Mouse (Mus musculus) adipocyte (in vitro differentiated cells): ENCODE results near the gene Fbxo33.
A peak's percentile ranks its signal among the peaks of the same experiment; 100 is the strongest.
"Not testable (repeated sequence)": the region's sequence is repeated elsewhere in the genome, so short reads cannot be mapped to it uniquely, and the experiment has no call there.

Experiments
- DNase-seq: peaks from one replicate; pipeline ENCODE4 v3.0.0-alpha.2; 2016; ENCODE audit warnings: low spot score

Gene Fbxo33

DNA sequence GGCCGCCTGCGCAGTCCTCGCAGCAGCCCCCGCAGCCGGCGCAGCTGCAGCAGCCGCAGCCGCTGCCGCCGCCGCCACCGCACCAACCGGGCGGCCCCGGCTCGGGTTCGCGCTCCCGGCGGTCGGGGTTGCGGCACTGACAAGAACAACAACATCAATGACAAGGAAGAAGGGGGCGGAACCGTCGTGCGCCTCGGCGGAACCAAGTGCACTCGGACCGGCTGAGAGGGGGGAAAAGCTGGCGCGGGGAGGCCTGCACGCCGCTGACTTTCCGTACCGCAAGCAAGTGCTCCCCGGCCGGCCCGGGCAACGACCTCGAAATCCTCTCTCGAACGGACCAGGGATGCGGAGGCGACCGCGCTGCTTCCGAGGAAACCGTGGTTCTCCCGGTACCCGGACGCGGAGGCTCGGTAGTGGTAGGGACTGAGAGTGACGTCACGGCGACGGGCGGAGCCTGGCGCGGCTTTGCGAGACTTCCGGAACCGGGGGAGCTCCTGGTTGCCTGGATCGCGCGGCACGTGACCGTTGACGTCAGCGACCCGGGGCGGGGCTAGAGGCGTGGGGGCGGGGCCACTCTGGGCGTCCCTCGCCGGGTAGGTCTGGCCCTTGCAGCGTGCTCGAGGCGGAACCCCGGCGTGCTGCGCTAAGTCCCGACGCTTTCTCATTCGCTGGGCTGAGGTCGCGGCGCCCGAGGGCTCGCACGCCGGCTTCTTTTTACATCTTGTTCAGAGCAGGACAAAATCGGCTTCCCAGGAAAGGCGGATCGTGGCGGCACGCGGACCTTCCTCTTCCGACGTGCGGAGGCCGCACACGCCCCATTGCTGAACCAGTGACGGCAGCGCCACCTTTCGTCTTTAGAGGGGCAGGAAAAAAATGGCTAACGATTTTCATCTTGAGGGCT lies at the start of gene Fbxo33:
TSS of gene Fbxo33 (minus strand) at position 401 of the 901 bp plus-strand sequence.
- peak; percentile 97 for DNase-seq

DNA sequence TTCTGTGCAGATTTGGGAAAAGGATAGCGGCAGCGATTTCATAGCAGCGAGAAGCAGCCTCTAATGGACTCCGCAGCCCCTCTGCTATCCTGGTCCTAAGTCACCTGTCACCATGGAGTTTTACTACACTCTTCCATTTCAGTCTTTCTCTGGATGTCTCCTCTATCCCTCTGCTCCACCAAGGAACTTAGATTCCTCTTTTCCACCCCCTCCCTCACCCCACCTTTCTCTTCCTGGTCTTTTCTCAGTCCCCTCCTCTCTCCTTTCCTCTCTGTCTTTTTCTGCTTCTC lies 46.4 kb upstream of the Fbxo33 start:
- DNase-seq, result no peak

DNA sequence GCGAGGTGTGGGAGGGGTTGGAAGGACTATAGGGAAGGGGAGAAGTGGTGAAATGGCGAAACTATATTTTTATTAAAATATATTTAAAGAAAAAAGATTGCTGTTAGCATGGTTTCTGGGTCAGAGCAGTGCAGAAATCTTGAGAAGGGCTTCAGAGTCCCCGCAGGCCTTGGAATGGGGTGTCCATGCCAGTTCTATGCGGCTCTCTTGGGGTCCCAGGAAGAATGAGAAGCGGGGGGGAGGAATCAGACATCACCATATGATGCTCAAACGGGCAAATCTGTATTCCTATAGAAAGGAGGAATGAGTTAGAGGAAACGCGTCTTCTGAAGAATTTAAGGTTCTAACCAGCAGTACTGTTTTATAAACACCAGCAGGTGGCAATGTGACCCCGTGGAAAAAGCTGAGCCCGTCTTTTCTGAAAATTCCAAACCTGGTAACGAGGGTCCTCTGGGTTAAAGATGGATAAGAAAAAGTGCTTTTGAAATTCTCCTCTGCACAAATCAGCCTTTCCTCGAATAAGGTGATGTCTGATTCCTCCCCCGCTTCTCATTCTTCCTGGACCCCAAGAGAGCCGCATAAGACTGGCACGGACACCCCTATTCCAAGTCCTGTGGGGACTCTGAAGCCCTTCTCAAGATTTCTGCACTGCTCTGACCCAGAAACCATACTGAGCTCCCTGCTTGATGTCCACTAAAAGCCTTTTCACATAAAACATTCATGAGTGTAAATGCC lies 45.8 kb upstream of the Fbxo33 start:
- DNase-seq, result no peak

DNA sequence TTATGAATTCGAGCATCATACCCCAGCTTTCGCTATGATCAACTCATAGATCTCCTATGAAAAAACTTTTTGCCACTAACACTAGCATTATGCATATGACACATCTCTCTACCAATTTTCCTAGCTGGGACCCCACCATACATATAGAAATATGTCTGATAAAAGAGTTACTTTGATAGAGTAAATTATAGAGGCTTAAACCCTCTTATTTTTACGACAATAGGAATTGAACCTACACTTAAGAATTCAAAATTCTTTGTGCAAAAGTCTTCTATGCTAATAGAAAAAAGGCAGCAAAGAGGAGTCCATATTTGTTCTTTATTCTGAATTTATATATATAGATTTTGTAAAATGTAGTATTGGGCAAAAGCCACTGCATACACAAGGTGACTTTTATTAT lies 43.3 kb upstream of the Fbxo33 start:
- no peak for DNase-seq

DNA sequence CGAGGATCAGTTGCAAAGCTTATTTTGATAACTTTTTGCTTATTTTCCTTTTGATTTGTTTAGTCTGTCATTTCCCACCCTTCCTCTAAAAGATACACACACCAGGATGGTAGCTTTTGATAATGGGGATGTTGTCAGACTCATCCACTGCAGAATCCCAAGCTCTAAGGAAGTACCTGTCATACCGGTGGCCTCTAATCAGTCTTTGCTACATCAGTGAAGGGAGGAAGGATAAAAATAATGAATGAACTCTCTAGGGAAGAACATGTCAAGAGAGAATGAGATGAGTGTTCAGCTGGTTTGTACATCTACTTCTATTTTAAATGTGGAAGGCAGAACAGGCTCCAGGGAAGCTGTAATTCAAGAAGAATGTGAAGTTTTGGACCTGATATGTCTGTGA lies 41.3 kb upstream of the Fbxo33 start:
- DNase-seq, result no peak

DNA sequence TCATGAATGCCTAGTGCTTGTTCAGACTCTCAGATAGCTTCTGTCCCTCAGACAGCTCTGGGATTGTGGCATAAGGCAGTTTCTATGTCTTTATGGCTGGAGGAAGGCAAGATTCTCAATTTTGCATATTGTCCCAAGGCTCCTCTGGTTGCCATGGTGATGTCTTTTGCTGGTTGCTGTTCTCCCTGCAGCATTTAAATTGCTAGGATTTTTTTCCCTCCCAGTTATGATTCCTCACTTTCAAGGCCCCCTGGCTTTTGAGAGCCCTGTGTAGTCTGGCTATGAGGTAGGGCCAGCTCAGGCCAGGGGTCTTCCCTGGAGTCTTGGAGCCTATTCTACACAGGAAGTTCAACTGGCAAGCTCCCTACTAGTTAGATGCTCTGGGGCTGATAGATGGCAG lies 40.8 kb upstream of the Fbxo33 start:
- no peak for DNase-seq

DNA sequence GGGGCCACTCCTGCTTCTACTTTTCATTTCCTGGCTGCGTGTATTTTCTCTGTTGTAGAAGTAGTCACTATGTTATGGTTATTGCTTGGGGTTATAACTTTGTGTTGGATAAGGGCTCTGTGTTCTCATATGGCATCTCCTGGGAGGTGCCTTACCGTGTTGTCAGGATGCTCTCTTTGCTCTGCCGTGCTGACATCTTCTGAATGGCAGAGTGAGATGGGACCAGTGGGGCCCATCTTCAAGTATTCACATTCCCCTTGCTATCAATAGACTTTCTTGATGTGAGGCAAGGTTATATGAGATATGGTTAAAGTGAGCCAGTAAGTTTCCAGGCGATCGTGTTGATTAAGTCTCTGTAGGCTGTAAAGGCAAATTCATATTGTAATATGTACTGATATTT lies 39.5 kb upstream of the Fbxo33 start:
- DNase-seq, result no peak

DNA sequence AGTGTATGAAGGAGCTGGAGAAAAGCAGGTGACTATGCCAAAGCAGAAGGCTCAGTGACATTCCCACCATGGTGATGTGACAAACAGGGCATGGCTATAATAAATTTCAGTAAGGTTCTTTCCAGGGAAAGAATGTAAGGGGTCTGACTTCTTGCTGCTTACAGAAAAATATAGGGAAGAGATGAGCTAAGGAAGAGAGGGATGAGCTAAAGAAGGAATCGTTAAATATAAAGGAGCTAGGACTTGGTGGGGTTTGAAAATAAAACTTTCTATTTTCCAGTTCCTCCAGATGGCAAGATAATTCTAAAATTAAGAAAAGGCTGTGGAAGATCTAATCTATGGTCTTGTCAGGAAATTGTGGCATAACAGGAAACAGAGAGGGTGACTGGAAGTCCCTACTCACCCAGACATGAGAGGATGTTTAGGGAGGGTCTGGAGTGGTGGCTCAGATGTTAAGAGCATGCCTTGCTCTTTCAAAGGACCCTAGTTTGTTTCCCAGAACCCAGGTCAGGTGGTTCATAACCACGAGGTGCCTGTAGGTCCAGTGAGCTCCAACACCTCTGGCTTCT lies 30.8 kb upstream of the Fbxo33 start:
- DNase-seq, result no peak

DNA sequence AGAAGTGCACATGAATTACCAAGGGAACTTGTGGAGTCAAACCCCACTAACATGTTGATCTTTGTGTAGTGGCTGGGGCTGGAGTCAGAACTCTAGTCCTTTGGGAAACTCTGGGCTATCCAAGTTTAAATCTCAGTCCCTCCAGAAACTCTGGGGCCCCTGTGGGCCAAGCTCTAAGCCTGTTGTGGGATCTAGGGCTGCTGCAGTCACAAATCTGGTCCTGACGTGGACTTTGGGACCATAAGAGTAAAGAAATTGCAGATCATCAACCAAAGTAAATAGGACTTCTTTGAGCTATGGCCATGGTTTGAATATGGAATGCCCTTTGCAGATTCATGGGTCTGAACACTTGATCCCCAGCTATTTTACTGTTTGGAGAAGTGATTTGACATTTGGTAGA lies 29.4 kb upstream of the Fbxo33 start:
- DNase-seq, result no peak

DNA sequence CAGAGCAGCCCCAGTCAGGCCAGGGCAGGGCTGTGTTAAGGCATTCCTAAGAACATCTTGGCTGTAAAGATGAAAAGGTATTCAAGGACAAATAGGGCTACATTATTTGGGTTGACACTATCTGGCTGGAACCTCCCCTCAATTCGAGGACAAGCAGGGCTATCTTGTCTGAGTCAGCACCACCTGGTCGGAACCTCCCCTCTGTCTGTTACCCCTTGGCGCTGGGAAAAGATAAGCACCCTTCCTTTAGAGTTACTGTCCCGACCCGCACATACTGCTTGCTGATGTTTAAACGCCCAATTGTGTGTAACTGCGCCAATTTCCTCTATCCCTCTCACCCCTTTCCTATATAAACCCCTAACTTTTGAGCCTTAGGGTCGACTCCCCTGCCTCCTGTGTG lies 21.5 kb upstream of the Fbxo33 start:
- not testable (repeated sequence) for DNase-seq

DNA sequence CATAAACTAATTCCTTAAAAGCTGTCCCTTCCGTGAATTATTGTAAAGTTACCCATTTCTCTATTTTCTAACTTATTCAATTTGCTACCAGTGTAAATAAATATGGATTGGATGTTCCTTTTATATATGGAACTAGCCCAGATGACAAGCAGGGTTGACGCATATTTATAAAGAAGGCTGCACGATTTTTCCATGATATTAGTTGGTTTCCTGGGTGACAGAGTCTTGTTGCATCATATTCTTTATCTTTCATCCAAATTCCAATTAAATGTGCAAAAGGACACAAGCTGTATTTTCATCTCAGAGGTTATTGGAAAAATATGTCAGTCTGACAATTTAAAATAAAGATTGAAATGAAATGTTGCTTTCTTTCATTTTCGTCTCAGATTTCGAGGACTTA lies 18.9 kb upstream of the Fbxo33 start:
- no peak for DNase-seq

DNA sequence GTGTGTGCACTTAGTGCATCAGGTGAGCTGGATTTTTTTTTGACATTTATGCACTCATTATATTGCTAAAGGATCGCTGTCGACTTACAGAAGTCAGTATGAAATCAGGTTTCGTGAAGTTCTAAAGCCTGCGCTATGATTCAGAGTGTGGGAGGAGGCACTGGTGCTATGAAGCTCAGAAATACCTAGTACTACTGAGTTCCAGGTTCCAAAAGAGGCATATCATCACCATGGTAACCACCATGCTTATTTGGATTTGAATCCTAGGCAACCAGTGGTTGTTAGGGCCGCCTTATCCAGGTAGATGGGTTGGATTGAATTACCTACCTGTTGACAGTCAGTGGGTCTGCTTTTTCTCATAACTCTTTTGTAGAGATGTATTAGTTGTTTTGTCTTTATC lies 8.9 kb upstream of the Fbxo33 start:
- no peak for DNase-seq

DNA sequence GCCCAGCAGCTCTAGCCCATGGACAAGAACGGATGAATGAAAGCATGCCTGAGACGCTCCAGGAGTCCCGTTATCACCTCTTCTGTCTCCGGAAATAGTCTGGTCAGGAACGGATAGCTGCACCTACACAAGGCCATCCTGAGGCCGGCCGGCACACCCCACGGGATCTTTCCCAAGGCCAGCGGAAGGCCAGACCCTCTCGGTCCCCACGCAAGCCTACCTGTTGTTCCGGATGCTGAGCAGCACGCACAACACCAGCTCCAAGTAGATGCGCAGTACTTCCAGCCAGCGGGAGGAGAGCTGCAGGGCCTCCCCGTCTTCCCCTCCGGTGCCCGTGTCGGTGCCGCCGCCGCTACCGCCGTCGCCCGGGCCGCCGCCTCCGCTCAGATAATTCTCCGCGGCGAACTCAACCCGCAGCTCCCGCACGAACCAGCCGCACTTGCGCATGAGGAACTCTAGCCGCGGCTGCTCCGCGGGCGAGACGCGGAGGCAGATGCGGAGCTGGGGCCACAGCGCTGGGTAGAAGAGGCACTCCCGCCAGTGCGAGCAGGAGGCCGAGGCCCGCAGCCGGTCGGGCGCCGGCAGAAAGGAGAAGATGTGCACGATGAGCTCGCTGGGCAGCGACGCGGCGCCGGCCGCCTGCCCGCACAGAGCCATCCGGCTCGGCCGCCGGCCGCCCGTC lies 744 bp downstream of the Fbxo33 start:
- peak; percentile 18 for DNase-seq

DNA sequence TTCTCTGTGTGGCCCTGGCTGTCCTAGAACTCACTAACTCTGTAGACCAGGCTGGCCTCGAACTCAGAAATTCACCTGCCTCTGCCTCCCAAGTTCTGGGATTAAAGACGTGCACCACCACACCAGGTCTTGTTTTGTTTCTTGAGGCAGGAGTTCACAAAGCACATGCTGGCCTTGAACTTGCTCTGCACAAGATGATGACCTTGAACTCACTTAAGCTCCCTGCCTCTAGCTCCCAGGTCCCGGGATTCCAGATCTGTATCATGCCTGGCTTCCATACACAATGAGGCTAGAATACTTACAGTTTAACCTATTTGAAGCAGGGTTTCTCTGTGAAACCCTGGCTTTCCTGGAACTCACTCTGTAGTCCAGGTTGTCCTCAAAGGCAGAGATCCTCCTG lies 2.2 kb downstream of the Fbxo33 start:
- no peak for DNase-seq

DNA sequence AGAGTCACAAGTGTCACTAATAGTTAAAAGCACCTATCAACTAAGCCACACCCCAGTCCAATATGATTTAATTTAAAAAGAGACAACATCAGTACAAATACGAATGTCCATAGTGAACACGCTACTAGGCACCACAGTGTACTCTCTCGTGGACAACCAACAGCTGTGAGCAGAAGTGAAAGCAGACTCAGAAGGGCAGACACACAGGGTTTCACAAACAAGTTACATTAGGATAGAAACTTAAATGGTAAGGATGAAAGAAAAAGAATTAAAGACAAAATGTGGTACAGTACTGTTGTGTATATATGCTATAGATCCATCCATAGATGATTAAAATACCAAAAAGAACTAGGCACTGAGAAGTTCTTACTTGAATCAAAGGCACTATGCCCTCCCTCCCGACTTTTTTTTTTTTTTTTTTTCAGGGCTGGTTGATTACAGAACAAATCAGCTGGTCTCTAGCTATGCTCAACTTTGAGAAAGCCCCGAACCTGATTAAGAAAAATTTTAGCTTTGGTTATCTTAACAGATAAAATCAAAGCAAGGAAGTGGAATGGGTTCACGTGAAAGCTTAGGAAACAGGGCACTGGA lies 2.8 kb downstream of the Fbxo33 start:
- no peak for DNase-seq

DNA sequence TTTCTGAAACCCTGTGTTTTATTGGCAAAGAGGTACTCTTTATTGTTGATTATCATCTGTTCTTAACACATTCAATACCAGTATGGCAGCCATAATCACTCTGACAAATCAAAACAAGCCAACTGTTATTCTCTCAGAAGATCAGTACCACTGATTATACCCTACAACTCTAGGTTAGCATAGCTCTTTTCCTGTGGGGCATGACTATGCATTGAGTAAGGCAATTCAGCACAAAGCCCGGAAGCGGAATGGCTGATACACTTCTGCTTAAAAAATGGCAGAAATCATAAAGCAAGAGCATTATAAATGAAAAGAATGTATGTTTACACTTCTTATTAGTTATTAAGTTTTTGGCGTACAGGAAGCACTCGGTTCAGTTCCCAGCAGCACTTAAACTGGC lies 3.3 kb downstream of the Fbxo33 start:
- DNase-seq, result no peak

DNA sequence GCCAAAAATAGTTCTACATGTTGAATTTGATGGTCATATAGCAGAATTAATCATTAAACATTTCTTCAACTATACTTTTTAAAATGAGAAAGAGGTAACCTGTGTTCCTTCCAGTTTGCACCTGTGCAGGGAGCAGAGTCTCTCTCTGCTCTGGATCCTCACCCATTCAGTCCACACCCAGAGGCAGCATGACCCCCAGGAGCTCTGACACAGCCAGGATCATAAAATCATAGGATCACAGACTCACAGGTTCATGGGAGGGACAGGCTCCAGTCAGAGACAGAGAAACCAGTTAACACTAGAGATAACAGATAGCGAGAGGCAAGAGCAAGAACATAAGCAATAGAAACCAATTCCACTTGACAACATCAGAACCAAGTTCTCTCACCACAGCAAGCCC lies 11.7 kb downstream of the Fbxo33 start:
- no peak for DNase-seq

DNA sequence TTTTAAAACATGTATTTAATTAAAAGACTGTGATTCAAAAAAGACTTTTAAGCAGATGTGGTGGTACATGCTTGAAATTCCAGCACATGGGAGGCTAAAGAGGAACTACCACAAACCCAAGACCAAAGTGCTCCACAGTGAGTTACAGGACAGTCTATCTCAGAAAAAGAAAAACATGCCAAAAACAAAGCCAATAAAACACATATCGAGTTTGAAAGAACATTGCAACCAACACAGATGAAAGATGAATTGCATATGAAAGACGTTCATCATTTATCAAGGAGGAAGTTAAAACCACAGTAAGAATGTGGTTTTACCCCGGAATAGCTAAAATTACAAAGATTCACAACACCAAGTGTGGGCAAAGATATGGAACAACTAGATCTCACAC lies 12.5 kb downstream of the Fbxo33 start:
- no peak for DNase-seq

DNA sequence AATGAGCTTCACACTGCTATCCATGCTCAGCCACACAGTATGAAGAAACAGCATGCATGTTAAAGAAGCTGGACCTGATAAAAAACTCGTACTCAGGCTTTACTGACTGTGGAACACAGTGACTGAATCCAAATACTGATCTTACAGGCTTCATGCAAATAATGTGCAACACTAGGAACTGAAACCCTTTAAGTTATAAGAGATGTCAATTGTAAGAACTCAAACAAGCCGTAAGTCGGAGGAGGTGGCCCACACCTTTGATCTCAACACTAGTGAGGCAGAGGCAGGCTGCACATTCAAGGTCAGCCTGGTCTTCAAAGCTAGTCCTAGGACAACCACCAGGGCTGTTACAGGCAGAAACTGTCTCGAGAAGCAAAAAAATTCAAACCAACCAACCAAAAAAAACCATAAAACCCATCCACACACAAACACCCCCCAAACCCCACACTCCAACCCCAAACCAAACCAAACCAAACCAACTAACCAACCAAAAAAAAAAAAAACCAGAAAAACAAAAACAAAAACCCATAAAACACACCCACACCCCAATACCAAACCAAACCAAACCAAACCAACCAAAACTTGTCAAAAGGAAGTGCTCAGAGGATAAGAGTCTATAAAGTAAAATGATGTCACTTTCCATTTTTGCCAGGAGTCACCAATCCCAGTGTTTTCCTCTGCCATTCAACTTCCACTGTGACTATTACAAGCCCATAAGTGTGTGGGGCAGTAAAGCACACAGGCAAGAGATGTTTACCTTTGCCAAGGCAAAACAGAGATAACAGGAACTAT lies 13.1 kb downstream of the Fbxo33 start:
- DNase-seq, result no peak

DNA sequence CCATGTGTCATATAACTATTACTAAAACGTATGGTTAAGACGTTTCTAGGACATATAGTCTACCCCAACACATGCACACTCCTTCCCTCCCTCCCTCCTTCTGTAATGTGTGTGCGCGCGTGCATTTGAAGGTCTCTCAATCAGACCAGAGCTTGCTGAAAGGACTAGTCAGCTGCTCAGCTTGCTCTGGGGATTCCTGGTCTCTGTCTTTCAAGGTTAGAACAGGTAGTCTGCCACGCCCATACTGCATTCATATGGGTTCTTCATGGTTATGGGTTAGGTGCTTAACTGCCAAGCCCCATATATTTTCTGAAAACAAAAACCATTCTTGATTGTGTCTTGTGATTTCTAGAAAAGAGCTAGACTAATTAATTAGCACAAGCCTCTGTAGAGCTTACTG lies 14.0 kb downstream of the Fbxo33 start:
- DNase-seq, result no peak

DNA sequence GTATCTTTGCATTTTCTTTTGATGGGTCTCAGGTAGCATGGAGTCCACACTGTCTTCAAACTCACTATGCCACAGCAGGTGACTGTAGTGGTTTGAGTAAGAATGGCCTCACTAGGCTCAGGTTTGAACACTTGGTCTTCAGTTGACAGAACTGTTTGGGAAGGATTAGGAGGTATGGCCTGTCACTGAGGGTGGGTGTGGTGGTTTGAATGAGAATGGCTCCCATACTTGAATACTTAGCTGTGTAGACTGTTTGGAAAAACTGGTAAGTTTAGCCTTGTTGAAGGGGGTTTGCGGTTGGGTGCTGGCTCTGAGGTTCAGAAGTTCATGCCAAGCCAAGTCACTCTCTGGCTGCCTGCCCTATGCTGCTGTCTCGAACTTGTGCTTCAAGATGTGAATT lies 20.2 kb downstream of the Fbxo33 start:
- DNase-seq, result no peak

DNA sequence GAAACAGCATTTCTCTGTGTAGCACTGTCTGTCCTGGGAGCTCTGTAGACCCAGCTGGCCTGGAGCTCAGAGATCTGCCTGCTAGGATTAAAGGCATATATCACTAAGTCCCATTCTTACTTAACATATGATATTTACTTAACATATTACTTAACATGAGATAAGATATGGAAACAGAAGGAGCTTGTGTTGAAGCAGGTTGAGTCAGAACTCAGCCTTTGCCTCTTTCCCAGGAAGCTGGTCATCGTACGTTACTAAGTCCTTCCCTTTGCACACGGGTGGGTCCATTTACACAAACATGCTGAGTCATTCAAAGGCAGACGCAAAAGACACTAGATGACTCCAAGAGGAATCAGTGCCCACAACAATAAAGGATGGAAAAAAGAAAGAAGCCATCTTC lies 20.8 kb downstream of the Fbxo33 start:
- no peak for DNase-seq
